Mouse (Mus musculus) kidney, embryonic 14.5 days (tissue): Measurements from ENCODE around the gene Gcm1. TPM values are rescaled to one million over a fixed set of nuclear protein-coding genes. Genes with fewer than 3 reads are reported as not detected.

ENCODE experiments used
- ATAC-seq: fragments of 200-750 bp; cut with Nextera tagmentation; 2 replicates; pipeline ENCODE4 v1.8.0; 2017; ENCODE audit warnings: moderate number of reproducible peaks, mild to moderate bottlenecking, moderate TSS enrichment, moderate library complexity; ENCODE audit not compliant: low FRiP score, low TSS enrichment
- H3K27ac ChIP-seq: fragments of 300-500 bp; sonication (generic); 2 replicates; pipeline ENCODE4 v1.5.1; 2014; ENCODE audit warnings: low read depth, mild to moderate bottlenecking, low read length, moderate library complexity, mixed read lengths
- H3K27me3 ChIP-seq: fragments of 300-500 bp; sonication (generic); 2 replicates; pipeline ENCODE4 v1.6.1; 2014; ENCODE audit warnings: mild to moderate bottlenecking, low read length; ENCODE audit not compliant: control insufficient read depth, insufficient read depth
- H3K36me3 ChIP-seq: fragments of 300-500 bp; sonication (generic); 2 replicates; pipeline ENCODE4 v1.6.1; 2014; ENCODE audit warnings: low read length, mixed read lengths; ENCODE audit not compliant: control insufficient read depth, insufficient read depth
- H3K4me1 ChIP-seq: fragments of 300-500 bp; sonication (generic); 2 replicates; pipeline ENCODE4 v1.6.1; 2014; ENCODE audit warnings: low read length, mixed read lengths; ENCODE audit not compliant: control insufficient read depth, insufficient read depth
- H3K4me2 ChIP-seq: fragments of 300-500 bp; sonication (generic); replicated peaks from 2 replicates; pipeline ENCODE4 v1.6.1; 2014; ENCODE audit warnings: low read depth, mild to moderate bottlenecking, low read length
- H3K4me3 ChIP-seq: fragments of 300-500 bp; sonication (generic); 2 replicates; pipeline ENCODE4 v1.5.1; 2014; ENCODE audit warnings: mild to moderate bottlenecking, low read length
- H3K9ac ChIP-seq: fragments of 300-500 bp; sonication (generic); 2 replicates; pipeline ENCODE4 v1.6.1; 2014; ENCODE audit warnings: low read depth, mild to moderate bottlenecking, low read length, moderate library complexity
- H3K9me3 ChIP-seq: fragments of 300-500 bp; sonication (generic); 2 replicates; pipeline ENCODE4 v1.6.1; 2016; ENCODE audit warnings: low read length; ENCODE audit not compliant: control insufficient read depth
- WGBS: fragments of 180-500 bp; shearing (Covaris S2); extraction: QIAGEN DNeasy Blood & Tissue Kit; methylation state at CpG from one replicate; pipeline ENCODE4 v1.1.7; 2014; 5-methylcytosine and 5-hydroxymethylcytosine counted together
- polyA plus RNA-seq: library from polyadenylated mRNA; unstranded; fragments of >200 nt; fragmentation: Nextera tagmentation; extraction: Ambion mirVana; gene quantifications from 2 replicates; pipeline ENCODE4 v1.2.1, GENCODE M21; 2014

The Gcm1 gene
- polyA plus RNA-seq, 1 experiment from 2014 or later, result 0.39 TPM

- H3K4me3 ChIP-seq, result no peak overlapping the region
- no peak for ATAC-seq
- WGBS, result 41% methylated on average over 1 of the region's 1 CpGs
Observed at GRCm38 (mm10) chr9:78013813-78014212, 37.9 kb upstream of the Gcm1 start.

DNA sequence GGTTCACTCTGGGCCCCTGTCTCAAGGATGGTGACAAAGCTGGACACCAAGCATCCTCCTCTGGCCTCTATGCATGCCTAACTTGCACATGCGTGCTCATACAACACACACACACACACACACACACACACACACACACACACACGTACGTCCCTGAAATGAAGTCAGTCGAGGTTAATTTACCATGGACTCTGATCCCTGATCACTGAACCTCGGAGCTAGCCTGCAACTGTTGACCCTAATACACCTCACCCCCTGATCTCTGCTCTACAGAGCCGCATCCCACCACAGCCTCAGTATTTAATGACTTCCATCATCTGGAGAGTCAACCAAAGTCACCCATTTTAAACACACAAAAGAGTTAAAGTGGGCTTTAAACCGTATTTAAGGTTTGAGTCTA, 35.9 kb upstream of the Gcm1 start:
- 31% methylated on average over 7 of the region's 7 CpGs for WGBS
- no peak overlapping the region for H3K4me3 ChIP-seq
- no peak overlapping the region for H3K27ac ChIP-seq
- no peak overlapping the region for H3K4me2 ChIP-seq
- no peak overlapping the region for H3K9ac ChIP-seq
- peaks cover 11% of the 10 kb centered on the region; the same call in 1 of the 2 replicates for H3K4me1 ChIP-seq
- H3K27me3 ChIP-seq, result no peaks in the 10 kb centered on the region
- H3K36me3 ChIP-seq, result no peaks in the 10 kb centered on the region
- no peaks in the 10 kb centered on the region for H3K9me3 ChIP-seq
- peak; percentile 58; the same call in 1 of the 2 replicates for ATAC-seq

More at GRCm38 (mm10) chr9:78013813-78014212, 37.9 kb upstream of the Gcm1 start:
- Histone ChIP-seq H3K27ac (no peak overlapping the region), H3K4me2 (no peak overlapping the region), H3K4me1 (0 out of 2 replicates have a peak, but pooled peaks cover 10% of the 10 kb centered on the region), H3K9me3 (no peaks in the 10 kb centered on the region), H3K9ac (no peak overlapping the region), H3K27me3 (no peaks in the 10 kb centered on the region), H3K36me3 (no peaks in the 10 kb centered on the region)

DNA sequence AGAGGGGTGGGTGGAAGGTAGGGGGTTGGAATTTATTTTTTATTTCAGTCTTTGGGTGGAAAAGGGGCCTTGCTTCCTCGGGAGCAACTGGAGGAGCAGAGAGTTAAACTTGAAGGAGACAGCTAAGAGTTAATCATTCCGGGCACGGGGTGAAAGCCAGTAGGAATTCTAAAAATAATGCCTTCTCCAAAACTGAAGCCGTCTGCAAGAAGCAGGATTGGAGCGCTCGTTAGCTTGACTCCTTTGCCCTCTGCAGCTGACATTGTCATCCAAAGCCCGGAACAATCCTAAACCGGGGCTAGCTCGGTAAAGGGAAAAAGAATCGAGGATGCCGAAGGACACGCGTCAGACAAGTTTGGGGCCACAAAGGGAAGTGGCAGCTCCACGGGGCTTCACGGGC, 35.4 kb upstream of the Gcm1 start:
- Histone ChIP-seq H3K4me3 (no peak overlapping the region), H3K4me2 (peak overlapping the region; percentile 10; the same call in 1 of the 2 replicates), H3K4me1 (peaks cover 16% of the 10 kb centered on the region; the same call in 1 of the 2 replicates), H3K36me3 (no peaks in the 10 kb centered on the region), H3K9me3 (no peaks in the 10 kb centered on the region), H3K27me3 (no peaks in the 10 kb centered on the region), H3K9ac (0 out of 2 replicates have a peak overlapping the region, but pooled peaks have one; percentile 18), H3K27ac (no peak overlapping the region)
- no peak for ATAC-seq
- WGBS, result 44% methylated on average over 15 of the region's 15 CpGs

- no peak overlapping the region for H3K27ac ChIP-seq
- H3K4me2 ChIP-seq, result no peak overlapping the region
- no peak overlapping the region for H3K9ac ChIP-seq
- H3K4me1 ChIP-seq, result peaks cover 21% of the 10 kb centered on the region; the same call in 1 of the 2 replicates
- WGBS, result 17% methylated on average over 9 of the region's 9 CpGs
- no peak overlapping the region for H3K4me3 ChIP-seq
- H3K36me3 ChIP-seq, result no peaks in the 10 kb centered on the region
- no peaks in the 10 kb centered on the region for H3K27me3 ChIP-seq
- peak; percentile 79 for ATAC-seq
- no peaks in the 10 kb centered on the region for H3K9me3 ChIP-seq
Observed at GRCm38 (mm10) chr9:78021256-78021655, 30.5 kb upstream of the Gcm1 start.

GRCm38 (mm10) chr9:78022187-78022945, 29.4 kb upstream of the Gcm1 start:
- ATAC-seq, result 0 out of 2 replicates have a peak, but pooled peaks have one; percentile 25
- no peak overlapping the region for H3K4me3 ChIP-seq

DNA sequence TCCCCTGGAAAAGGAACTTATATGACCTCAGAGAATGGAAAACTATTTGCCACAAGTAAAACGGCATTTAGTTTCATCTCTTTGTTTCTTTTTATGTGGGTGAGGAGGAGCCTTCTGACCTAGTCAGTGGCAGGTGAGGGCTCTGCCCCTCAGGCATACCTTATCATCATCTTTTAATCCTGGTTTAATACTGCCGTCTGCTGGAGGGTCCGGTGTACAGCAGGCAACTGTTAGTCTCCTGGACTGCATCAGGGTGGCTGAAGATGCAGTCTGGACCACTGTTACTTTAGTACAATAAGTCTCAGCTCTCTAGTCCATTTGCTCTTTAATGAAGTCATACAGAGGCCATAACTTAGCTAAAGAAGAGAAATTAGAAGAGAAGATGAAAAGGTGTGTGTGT, 26.9 kb upstream of the Gcm1 start:
- peak; percentile 47; the same call in 1 of the 2 replicates for ATAC-seq

More at GRCm38 (mm10) chr9:78022187-78022945, 29.4 kb upstream of the Gcm1 start:
- Histone ChIP-seq H3K9ac (no peak overlapping the region), H3K27ac (no peak overlapping the region), H3K36me3 (no peaks in the 10 kb centered on the region), H3K27me3 (no peaks in the 10 kb centered on the region), H3K4me2 (no peak overlapping the region), H3K9me3 (no peaks in the 10 kb centered on the region), H3K4me1 (peaks cover 15% of the 10 kb centered on the region; the same call in 1 of the 2 replicates)
- WGBS, result 59% methylated on average over 8 of the region's 8 CpGs

DNA sequence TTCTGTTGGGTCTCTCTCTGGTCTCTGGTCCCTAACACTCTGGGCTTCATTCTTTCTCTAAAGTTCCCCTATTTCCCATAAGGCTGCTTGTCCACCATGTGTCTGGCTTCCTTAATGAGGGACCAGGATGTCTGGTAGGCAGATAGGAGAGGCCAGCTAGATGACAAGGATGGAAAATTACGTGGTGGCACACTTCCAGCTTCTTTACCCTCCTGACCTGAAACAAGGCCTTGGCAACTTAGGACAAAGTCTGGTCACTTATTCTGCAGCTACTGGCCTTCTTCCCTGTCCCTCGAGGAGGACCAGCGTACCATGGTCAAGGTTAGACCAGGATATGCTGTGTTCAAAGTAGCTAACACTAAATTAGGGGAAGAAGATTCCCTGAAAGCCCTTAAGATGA, 24.6 kb upstream of the Gcm1 start:
- H3K9me3 ChIP-seq, result no peaks in the 10 kb centered on the region
- ATAC-seq, result no peak
- H3K4me2 ChIP-seq, result no peak overlapping the region
- H3K27me3 ChIP-seq, result no peaks in the 10 kb centered on the region
- H3K36me3 ChIP-seq, result no peaks in the 10 kb centered on the region
- WGBS, result 73% methylated on average over 3 of the region's 3 CpGs
- H3K9ac ChIP-seq, result no peak overlapping the region
- no peak overlapping the region for H3K27ac ChIP-seq
- H3K4me3 ChIP-seq, result no peak overlapping the region
- peaks cover 5% of the 10 kb centered on the region; the same call in 1 of the 2 replicates for H3K4me1 ChIP-seq

More for the DNA sequence above, 26.9 kb upstream of the Gcm1 start:
- Histone ChIP-seq H3K27ac (no peak overlapping the region), H3K9me3 (no peaks in the 10 kb centered on the region), H3K9ac (no peak overlapping the region), H3K36me3 (no peaks in the 10 kb centered on the region), H3K4me3 (no peak overlapping the region), H3K4me1 (peaks cover 15% of the 10 kb centered on the region; the same call in 1 of the 2 replicates), H3K27me3 (no peaks in the 10 kb centered on the region), H3K4me2 (no peak overlapping the region)
- 10% methylated on average over 3 of the region's 3 CpGs for WGBS

GRCm38 (mm10) chr9:78030835-78031456, 20.8 kb upstream of the Gcm1 start:
- no peaks in the 10 kb centered on the region for H3K9me3 ChIP-seq
- no peaks in the 10 kb centered on the region for H3K4me1 ChIP-seq
- no peak overlapping the region for H3K4me3 ChIP-seq
- H3K27ac ChIP-seq, result no peak overlapping the region
- ATAC-seq, result no peak
- H3K36me3 ChIP-seq, result no peaks in the 10 kb centered on the region
- H3K27me3 ChIP-seq, result no peaks in the 10 kb centered on the region
- H3K4me2 ChIP-seq, result no peak overlapping the region
- no peak overlapping the region for H3K9ac ChIP-seq
- 85% methylated on average over 10 of the region's 10 CpGs for WGBS

DNA sequence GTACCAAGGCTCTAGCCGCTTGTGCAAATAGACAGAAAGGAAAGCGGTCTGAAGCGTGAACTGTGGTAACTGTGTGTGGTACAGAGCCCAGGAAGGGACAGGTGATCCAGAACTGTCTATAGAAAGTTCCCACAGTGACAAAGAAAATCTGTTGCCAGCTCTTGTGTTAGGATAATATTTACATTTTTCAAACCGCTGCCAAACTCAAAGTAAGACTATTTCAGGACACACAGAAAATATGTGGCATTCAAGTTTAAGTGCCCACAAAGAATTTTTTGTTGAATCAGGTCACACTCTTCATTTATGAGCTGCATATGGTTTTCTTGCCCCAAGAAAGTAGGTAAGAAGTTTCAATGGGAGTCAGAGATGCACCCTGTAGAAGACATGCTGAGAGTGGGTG, 18.8 kb upstream of the Gcm1 start:
- WGBS, result 90% methylated on average over 4 of the region's 4 CpGs
- Histone ChIP-seq H3K27ac (no peak overlapping the region), H3K9me3 (no peaks in the 10 kb centered on the region), H3K4me1 (no peaks in the 10 kb centered on the region), H3K36me3 (no peaks in the 10 kb centered on the region), H3K27me3 (no peaks in the 10 kb centered on the region), H3K4me2 (no peak overlapping the region), H3K9ac (no peak overlapping the region), H3K4me3 (no peak overlapping the region)
- no peak for ATAC-seq
